Mouse (Mus musculus): ENCODE measurements around the gene Gm5788.
"Not testable (repeated sequence)": the region's sequence is repeated elsewhere in the genome, so short reads cannot be mapped to it uniquely, and the experiment has no call there.

Gene Gm5788

DNA sequence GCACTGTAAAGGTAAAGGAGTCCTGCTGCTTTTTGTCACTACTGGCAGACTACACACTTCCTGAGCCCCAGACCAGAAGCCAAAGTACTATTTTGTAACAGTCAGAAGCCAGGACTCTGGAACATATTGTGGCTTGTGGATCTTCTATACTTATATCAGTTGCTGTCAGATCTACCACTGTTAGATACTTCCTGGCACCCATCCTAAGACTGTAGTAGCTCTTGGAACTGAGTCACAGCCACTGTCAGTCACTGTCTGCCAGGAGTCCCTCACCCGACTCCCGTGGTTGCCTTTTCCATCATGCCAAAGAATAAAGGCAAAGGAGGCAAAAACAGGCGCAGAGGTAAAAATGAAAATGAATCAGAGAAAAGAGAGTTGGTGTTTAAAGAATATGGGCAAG, at the start of gene Gm5788:
Gm5788 (plus strand) TSS at position 301 of the 400 bp plus-strand sequence.
- not testable (repeated sequence) for DNase-seq (ENCODE audit: low spot score)

GRCm38 (mm10) chr12:87449456-87449855, 45.1 kb upstream of the Gm5788 start:
- DNase-seq (ENCODE audit: low spot score): no peak

- DNase-seq (ENCODE audit: low spot score): no peak
Measured at GRCm38 (mm10) chr12:87464678-87465297, 29.7 kb upstream of the Gm5788 start.

DNA sequence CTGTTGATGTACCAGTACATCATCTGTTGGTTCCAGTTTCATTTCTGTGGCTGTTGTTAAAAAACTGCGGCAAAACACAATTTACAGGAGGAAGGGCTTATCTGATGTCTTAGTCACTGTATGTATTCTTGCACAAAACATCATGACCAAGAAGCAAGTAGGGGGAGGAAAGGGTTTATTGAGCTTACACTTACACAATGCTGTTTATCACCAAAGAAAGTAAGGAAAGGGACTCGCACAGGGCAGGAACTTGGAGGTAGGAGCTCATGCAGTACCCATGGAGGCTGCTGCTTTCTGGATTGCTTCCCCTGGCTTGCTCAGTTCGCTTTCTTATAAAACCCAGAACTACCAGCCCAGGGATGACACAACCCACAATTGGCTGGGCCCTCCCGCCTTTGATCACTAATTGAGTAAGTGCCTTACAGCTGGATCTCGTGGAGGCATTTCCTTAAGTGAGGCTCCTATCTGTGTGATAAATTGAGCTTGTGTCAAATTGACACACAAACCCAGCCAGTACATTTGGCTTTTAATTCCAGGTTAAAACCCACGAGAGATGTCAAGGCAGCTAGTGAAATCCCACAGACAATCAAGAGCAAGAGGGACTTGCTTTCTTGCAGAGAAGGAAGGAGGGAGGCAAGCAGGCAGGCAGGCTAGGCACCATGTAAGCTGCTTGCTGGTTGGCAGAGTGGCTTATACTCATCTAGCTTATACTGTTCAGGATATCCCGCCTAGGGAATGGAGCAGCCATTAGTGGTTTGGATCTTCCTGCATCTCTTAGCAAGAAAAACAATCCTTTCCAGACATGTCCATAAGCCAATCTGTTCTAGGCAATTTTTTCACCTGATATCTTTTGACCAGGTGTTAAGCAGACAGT, 24.0 kb upstream of the Gm5788 start:
- no peak for DNase-seq (ENCODE audit: low spot score)

DNA sequence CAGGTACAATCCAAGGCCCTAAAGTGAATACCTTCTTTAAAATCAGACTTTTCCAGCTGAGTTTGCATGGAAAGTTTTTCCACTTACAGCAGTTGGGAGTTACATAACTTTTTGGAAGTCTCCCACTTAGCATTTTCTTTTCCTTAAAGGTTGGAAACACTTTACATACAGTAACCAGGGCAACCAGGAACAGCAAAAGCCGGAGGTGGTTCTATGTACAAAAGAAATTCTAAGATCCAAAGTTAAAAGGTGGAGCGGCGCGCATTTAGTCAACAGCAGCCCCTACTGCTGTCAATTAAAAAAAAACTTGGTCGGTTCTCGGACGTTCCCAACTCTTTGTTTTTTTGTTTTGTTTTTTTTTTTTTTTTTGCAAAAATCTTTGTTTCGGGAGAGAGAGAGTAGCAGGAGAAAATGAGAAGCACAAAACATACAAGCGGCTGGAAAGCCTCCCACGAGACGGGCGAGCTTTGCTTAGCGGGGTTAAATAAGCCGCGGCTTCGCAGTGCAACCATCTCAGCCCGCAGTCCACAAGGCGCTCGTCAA, 23.0 kb upstream of the Gm5788 start:
- no peak for DNase-seq (ENCODE audit: low spot score)

DNA sequence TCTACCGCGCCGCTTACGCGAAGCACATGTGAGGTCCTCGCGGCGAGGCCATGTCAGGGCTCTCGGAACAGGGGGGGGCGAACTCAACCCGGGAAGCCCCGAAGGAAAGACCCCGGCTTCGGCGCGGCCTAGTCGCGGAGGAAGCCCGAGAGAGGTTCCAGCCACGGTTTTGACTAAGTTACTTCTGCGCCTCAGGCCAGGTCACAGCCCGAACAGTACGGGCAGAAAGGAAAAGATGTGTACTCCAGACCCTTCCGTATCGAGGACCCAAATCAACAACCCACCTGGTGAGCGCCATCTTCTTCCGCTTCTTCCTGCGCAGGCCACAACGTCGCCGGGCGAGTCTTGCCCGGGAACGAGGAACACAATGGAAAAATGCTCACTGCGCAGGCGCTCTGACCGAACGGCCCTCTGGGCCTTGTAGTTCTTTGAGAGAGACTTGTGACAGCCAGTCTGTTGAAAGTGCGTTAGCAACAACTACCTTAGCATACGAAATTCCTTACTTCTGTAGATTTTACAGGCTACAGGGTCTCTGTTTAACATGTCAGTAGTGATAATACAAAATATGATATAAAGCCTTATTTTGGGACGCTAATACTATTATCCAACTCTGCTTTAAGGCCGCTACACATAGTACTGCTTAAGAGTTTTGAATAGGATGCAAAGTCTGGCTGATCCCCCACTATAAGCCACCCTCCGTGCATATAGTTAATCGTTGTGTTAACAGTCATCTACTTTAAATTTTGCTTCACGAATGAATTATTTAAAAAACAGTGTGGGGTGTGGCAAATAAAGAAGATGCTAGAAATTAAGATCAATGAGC, 22.3 kb upstream of the Gm5788 start, which contains the start of gene Snw1:
Snw1 (minus strand) TSS at position 311 of the 823 bp plus-strand sequence.
- peak; percentile 90 for DNase-seq (ENCODE audit: low spot score)

- DNase-seq (ENCODE audit: low spot score): no peak
Measured at GRCm38 (mm10) chr12:87474756-87475155, 19.8 kb upstream of the Gm5788 start.

- not testable (repeated sequence) for DNase-seq (ENCODE audit: low spot score)
Measured at GRCm38 (mm10) chr12:87482482-87482881, 12.0 kb upstream of the Gm5788 start.

GRCm38 (mm10) chr12:87488683-87489082, 5.8 kb upstream of the Gm5788 start:
- DNase-seq (ENCODE audit: low spot score): not testable (repeated sequence)

- DNase-seq (ENCODE audit: low spot score): not testable (repeated sequence)
Measured at GRCm38 (mm10) chr12:87514016-87514415, 19.5 kb downstream of the Gm5788 start, which contains the start of gene Gm8300. Gm8300 (plus strand) TSS chr12:87514316.

GRCm38 (mm10) chr12:87519616-87520015, 25.1 kb downstream of the Gm5788 start:
- not testable (repeated sequence) for DNase-seq (ENCODE audit: low spot score)

GRCm38 (mm10) chr12:87543927-87544326, 49.4 kb downstream of the Gm5788 start:
- no peak for DNase-seq (ENCODE audit: low spot score)

Measured in urinary bladder, postnatal 25 days (tissue).